Mouse (Mus musculus) erythroblast, embryonic 14.5 days (primary cell): Measurements from ENCODE around the gene Mad1l1.

Source experiments
- GATA1 ChIP-seq: IDR thresholded peaks from 2 replicates; pipeline ENCODE4 v1.6.1; 2012; ENCODE audit warnings: low read length, inconsistent platforms, mixed read lengths
- TAL1 ChIP-seq: IDR thresholded peaks from 3 replicates; pipeline ENCODE4 v1.6.1; 2012; ENCODE audit warnings: low read length, inconsistent platforms, mixed read lengths

DNA sequence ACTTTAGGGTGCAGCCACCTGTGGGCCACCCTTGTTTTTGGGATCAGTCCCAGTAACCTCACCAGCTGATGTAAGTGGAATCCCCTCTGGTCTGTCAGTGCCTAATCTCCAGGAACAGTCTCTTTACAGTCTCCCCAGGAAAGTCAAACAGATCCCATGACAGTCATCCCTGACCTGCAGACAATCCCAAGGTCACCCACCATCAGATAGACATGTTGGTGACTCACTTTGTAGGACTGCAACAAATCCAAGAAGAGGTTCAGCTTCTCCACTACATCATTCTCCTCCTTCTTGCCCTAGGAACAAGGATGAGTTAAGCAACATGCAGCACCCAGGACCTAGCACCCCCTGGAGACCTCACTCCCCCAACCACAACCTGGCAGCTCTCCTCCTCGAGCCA lies 24.7 kb upstream of the Mad1l1 start:
- TF ChIP-seq TAL1 (no peak), GATA1 (no peak)
